Mouse (Mus musculus) heart, embryonic 10.5 days (tissue): ENCODE results near the gene Plekha8. TPM values are rescaled to one million over a fixed set of nuclear protein-coding genes. Genes with fewer than 3 reads are reported as not detected.

Experiments
- DNase-seq: peaks from one replicate; pipeline ENCODE4 v3.0.0-alpha.2; 2017; ENCODE audit warnings: low spot score
- H3K27ac ChIP-seq: fragments of 300-500 bp; sonication (generic); 2 replicates; pipeline ENCODE4 v1.5.1; 2016; ENCODE audit warnings: mild to moderate bottlenecking
- H3K27me3 ChIP-seq: fragments of 300-500 bp; sonication (generic); 2 replicates; pipeline ENCODE4 v1.6.1; 2016; ENCODE audit warnings: mild to moderate bottlenecking; ENCODE audit not compliant: poor library complexity, insufficient read depth, severe bottlenecking
- H3K36me3 ChIP-seq: fragments of 300-500 bp; sonication (generic); 2 replicates; pipeline ENCODE4 v1.6.1; 2016; ENCODE audit warnings: mild to moderate bottlenecking, moderate library complexity
- H3K4me1 ChIP-seq: fragments of 300-500 bp; sonication (generic); 2 replicates; pipeline ENCODE4 v1.6.1; 2016; ENCODE audit warnings: mild to moderate bottlenecking
- H3K4me3 ChIP-seq: fragments of 300-500 bp; sonication (generic); 2 replicates; pipeline ENCODE4 v1.5.1; 2016; ENCODE audit warnings: mild to moderate bottlenecking, moderate library complexity
- H3K9me3 ChIP-seq: fragments of 300-500 bp; sonication (generic); 2 replicates; pipeline ENCODE4 v1.6.1; 2016; ENCODE audit warnings: mild to moderate bottlenecking, moderate library complexity
- WGBS: fragments of 180-500 bp; shearing (Covaris S2); methylation state at CpG from one replicate; pipeline ENCODE4 v1.1.7; 2016; 5-methylcytosine and 5-hydroxymethylcytosine counted together
- polyA plus RNA-seq: library from polyadenylated mRNA; unstranded; fragments of >200 nt; fragmentation: Nextera tagmentation; extraction: Ambion mirVana; gene quantifications from 2 replicates; pipeline ENCODE4 v1.2.1, GENCODE M21; 2016

Plekha8 gene
- 10.3 and 11.9 TPM in 2 replicates for polyA plus RNA-seq

- Histone ChIP-seq H3K27ac (peak within 1 kb of the TSS; percentile 93), H3K4me3 (peak within 1 kb of the TSS; percentile 93), H3K9me3 (no peaks in the 10 kb centered on the region), H3K4me1 (peaks cover 34% of the 10 kb centered on the region; the same call in 1 of the 2 replicates), H3K36me3 (no peaks in the 10 kb centered on the region), H3K27me3 (no peaks in the 10 kb centered on the region)
- WGBS = under 1% methylated on average over 44 of the region's 49 CpGs
- peak; percentile 95 for DNase-seq
Measured at GRCm38 (mm10) chr6:54594469-54595329, at the start of gene Plekha8. Gene Plekha8 (plus strand): TSS chr6:54595111.

- no peak for DNase-seq
- H3K27me3 ChIP-seq = peaks cover 12% of the 10 kb centered on the region; the same call in 1 of the 2 replicates
- H3K4me3 ChIP-seq = no peak overlapping the region
- no peaks in the 10 kb centered on the region for H3K9me3 ChIP-seq
- H3K36me3 ChIP-seq = no peaks in the 10 kb centered on the region
- no peak overlapping the region for H3K27ac ChIP-seq
- WGBS = 81% methylated on average over 13 of the region's 13 CpGs
- H3K4me1 ChIP-seq = peaks cover 19% of the 10 kb centered on the region
Measured at GRCm38 (mm10) chr6:54548314-54549019, 46.4 kb upstream of the Plekha8 start.

DNA sequence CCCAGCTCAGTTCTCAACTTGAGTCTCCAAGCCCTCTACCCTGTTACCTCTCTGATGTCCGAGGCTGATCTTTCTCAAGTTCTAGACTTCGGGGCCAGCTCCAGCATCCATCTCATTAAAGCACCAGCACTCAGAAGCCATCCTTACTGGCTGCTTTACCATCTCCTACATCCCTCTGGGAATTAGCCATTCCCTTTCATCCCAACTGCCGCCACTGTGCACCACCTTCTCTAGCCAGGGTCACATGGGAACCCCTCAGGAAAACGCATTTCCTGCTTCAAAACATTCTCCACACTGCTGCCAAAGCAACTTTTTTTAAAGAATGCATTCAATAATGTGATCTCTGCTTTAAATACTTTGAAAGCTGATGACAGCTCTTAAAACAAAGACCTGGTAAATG is 45.6 kb upstream of the Plekha8 start:
- 66% methylated on average over 4 of the region's 4 CpGs for WGBS
- Histone ChIP-seq H3K27ac (no peak overlapping the region), H3K27me3 (peaks cover 12% of the 10 kb centered on the region; the same call in 1 of the 2 replicates), H3K4me1 (peaks cover 24% of the 10 kb centered on the region), H3K4me3 (no peak overlapping the region), H3K9me3 (no peaks in the 10 kb centered on the region), H3K36me3 (no peaks in the 10 kb centered on the region)
- DNase-seq = no peak

- no peak for DNase-seq
- Histone ChIP-seq H3K36me3 (no peaks in the 10 kb centered on the region), H3K27ac (no peak overlapping the region), H3K4me3 (no peak overlapping the region), H3K27me3 (peaks cover 8% of the 10 kb centered on the region; the same call in 1 of the 2 replicates), H3K9me3 (no peaks in the 10 kb centered on the region), H3K4me1 (peaks cover 38% of the 10 kb centered on the region)
- 54% methylated on average over 6 of the region's 7 CpGs for WGBS
Measured at GRCm38 (mm10) chr6:54550801-54551323, 44.0 kb upstream of the Plekha8 start.

DNA sequence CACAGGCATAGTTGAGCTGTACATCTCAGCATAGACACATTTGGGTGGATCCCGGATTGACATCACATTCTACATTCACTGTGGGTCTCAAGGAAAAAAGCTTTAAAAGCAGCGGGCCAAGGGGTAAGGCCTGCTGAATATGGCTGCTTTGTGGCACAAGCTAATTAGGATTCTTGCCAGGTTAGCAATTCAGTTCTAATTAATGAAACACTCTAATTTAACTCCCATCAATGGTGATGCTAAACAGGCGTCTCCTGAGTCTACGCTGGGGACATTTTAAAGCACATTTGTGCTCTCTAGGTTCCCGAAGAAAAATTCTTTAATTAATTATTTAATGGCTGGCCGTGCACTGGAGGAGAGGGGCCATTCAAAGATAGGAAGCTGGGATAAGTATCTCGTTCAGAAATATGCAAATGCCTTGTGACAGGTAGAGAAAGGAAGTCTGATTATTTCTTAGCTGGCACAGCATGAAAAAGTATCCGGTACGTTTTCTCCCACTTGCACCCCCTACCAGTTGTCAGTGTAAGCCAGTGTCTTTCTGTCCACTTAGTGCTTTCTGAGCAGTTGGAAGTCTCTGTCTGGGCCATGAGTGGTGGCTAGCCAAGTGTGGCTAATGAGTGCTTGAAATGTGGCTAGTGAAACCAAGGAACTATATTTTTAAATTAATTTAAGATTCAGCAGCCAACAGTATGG is 42.0 kb upstream of the Plekha8 start:
- 83% methylated on average over 9 of the region's 9 CpGs for WGBS
- no peaks in the 10 kb centered on the region for H3K9me3 ChIP-seq
- H3K4me3 ChIP-seq = no peak overlapping the region
- H3K36me3 ChIP-seq = no peaks in the 10 kb centered on the region
- peaks cover 38% of the 10 kb centered on the region for H3K4me1 ChIP-seq
- peaks cover 7% of the 10 kb centered on the region; the same call in 1 of the 2 replicates for H3K27me3 ChIP-seq
- H3K27ac ChIP-seq = no peak overlapping the region
- peak; percentile 52 for DNase-seq

DNA sequence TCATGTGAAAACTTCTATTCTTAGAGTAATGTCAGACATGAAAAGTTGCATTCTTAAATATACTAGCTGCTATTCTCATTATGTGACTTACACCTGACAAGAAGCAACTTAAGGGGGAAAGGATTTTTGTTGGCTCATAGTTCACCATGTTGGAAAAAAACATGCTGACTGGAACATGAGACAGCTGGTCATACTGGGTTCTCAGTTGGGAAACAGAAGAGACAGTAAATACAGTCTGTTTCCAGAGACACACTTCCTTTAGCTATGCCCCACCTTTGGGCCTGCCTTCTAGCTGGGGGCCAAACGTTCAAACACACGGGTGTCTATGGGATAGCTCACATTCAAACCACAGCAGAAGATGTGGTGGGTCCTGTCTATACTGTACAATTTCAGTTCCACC is 41.3 kb upstream of the Plekha8 start:
- Histone ChIP-seq H3K27ac (no peak overlapping the region), H3K9me3 (no peaks in the 10 kb centered on the region), H3K36me3 (no peaks in the 10 kb centered on the region), H3K27me3 (0 out of 2 replicates have a peak, but pooled peaks cover 4% of the 10 kb centered on the region), H3K4me1 (peaks cover 38% of the 10 kb centered on the region), H3K4me3 (no peak overlapping the region)
- no peak for DNase-seq
- 84% methylated on average over 2 of the region's 2 CpGs for WGBS

DNA sequence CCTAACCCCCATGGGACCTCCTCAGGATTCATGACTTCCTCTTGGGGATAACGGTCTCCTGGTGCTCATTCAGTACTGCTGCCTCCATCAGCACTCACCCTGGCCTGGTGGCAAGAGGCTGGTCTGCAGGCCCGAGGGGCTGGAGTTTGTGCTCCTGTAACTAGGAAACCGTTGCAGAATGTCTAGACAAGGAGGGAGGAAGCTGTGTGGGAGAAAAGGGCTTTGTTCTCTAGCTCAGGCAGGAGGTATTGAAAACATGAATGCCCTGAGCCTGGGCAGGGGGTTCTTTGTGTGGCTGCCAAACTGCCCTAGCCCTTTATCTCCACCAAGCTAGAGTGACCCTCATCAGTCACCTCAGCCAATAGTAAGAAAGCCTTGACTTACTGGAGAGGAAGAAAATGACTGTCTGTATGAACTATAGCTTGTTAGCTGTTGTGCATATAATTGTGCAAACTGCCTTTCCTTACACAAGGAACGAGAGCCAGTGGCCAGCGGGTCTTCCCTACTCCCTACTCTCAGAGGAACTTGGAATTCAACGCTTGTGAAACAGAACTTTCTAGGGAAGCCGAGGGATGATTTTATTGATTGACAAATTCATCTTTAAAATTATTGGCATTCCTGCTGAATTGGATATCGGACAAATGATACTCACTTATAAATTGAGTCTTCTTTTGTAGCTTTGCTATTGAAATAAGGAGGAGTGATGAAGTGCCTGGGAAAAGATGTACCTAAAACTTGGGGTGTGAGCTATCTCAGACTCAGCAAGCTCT is 40.4 kb upstream of the Plekha8 start:
- Histone ChIP-seq H3K27ac (peak overlapping the region; percentile 29; the same call in 1 of the 2 replicates), H3K4me3 (no peak overlapping the region), H3K9me3 (no peaks in the 10 kb centered on the region), H3K36me3 (no peaks in the 10 kb centered on the region), H3K4me1 (peaks cover 33% of the 10 kb centered on the region), H3K27me3 (0 out of 2 replicates have a peak, but pooled peaks cover 4% of the 10 kb centered on the region)
- DNase-seq = peak; percentile 85
- 52% methylated on average over 8 of the region's 8 CpGs for WGBS

GRCm38 (mm10) chr6:54555816-54556215 is 39.1 kb upstream of the Plekha8 start:
- Histone ChIP-seq H3K36me3 (no peaks in the 10 kb centered on the region), H3K27me3 (0 out of 2 replicates have a peak, but pooled peaks cover 9% of the 10 kb centered on the region), H3K4me3 (no peak overlapping the region), H3K4me1 (peaks cover 27% of the 10 kb centered on the region), H3K27ac (peak overlapping the region; percentile 39; the same call in 1 of the 2 replicates), H3K9me3 (no peaks in the 10 kb centered on the region)
- DNase-seq = peak; percentile 66
- 76% methylated on average over 1 of the region's 1 CpGs for WGBS

- peak; percentile 63 for DNase-seq
- Histone ChIP-seq H3K4me3 (no peak overlapping the region), H3K4me1 (peaks cover 20% of the 10 kb centered on the region), H3K9me3 (no peaks in the 10 kb centered on the region), H3K27me3 (peaks cover 7% of the 10 kb centered on the region; the same call in 1 of the 2 replicates), H3K36me3 (no peaks in the 10 kb centered on the region), H3K27ac (no peak overlapping the region)
- 86% methylated on average over 7 of the region's 7 CpGs for WGBS
Measured at GRCm38 (mm10) chr6:54557671-54558070, 37.2 kb upstream of the Plekha8 start.

- WGBS = 81% methylated on average over 7 of the region's 7 CpGs
- H3K9me3 ChIP-seq = no peaks in the 10 kb centered on the region
- peaks cover 20% of the 10 kb centered on the region for H3K4me1 ChIP-seq
- no peaks in the 10 kb centered on the region for H3K36me3 ChIP-seq
- H3K27ac ChIP-seq = no peak overlapping the region
- H3K27me3 ChIP-seq = peaks cover 8% of the 10 kb centered on the region
- DNase-seq = peak; percentile 45
- no peak overlapping the region for H3K4me3 ChIP-seq
Measured at GRCm38 (mm10) chr6:54558466-54558865, 36.4 kb upstream of the Plekha8 start.

- peaks cover 37% of the 10 kb centered on the region for H3K27me3 ChIP-seq
- no peaks in the 10 kb centered on the region for H3K36me3 ChIP-seq
- WGBS = 65% methylated on average over 17 of the region's 17 CpGs
- no peak overlapping the region for H3K27ac ChIP-seq
- peak; percentile 69 for DNase-seq
- no peaks in the 10 kb centered on the region for H3K9me3 ChIP-seq
- peaks cover 14% of the 10 kb centered on the region for H3K4me1 ChIP-seq
- H3K4me3 ChIP-seq = no peak overlapping the region
Measured at GRCm38 (mm10) chr6:54562018-54562809, 32.7 kb upstream of the Plekha8 start.
